Mouse (Mus musculus): ENCODE results near the gene Nrn1l.

DNA sequence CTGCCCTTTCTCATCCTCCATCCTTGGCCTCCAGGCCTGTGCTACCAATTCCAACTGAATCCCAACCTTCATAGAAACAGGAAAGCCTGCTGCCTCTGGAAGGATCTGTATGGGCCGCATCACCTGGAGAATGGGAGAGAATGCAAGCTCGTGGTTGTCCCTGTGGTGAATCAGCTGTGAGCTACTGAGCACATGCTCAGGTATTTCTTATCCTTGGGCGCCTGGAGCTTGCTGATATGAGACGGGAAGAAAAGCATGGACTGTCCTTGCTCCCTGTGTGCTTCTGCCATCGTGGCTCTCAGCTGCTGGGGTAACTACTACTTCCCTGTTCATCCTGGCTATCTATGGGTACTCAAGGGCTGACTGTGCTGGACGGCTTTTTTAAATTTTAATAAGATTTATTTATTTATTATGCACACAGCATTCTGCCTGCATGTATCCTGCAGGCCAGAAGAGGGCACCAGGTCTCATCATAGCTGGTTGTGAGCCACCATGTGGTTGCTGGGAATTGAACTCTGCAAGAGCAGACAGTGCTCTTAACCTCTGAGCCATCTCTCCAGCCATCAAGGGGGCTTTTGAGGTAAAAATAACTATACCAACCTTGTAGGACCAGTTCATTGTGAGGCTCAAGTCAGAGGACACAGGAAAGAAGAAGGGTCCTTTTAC, 26.9 kb upstream of the Nrn1l start:
- TF ChIP-seq CTCF (IDR thresholded peaks at IDR 0.05; ENCODE audit: borderline replicate concordance, insufficient read depth, low read depth, low read length) (peak; percentile 18; the same call in 1 of the 2 replicates), POLR2A (IDR thresholded peaks at IDR 0.05; ENCODE audit: borderline replicate concordance, insufficient read depth, low read length) (no peak)
